Comparison of ENCODE assay signal across 10 mouse cellular contexts in the genomic region with DNA sequence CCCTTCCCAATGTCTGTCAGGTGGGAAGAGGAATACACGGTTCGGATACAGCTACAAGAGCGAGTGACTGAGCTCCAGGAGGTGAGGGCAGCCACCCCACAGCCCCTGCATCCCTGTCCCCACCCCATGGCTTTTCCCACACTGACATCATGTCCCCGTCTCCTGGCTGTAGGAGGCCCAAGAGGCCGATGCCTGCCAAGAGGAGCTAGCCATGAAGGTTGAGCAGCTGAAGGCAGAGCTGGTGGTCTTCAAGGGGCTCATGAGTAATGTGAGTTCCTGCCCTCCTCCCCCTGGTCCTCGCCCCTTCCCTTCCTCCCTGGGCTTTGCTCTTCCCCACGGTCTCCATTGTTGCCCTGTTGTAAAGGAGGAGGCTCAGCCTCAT. TPM values are rescaled to one million over a fixed set of nuclear protein-coding genes. Genes with fewer than 3 reads are reported as not detected.
A peak's percentile ranks its signal among the peaks of the same experiment; 100 is the strongest.
DNase-seq lines count a peak whose midpoint lies in the region; ATAC-seq lines count a peak whose summit lies in the region.
"Had no signal": no experiment of that assay in that cellular context is flagged by ENCODE, and none has a peak within 500 bp of the region (broad histone marks: within the 10 kb centered on the region; RNA-seq: fewer than 3 reads in every experiment).

No protein-coding gene starts in this region.

- H3K4me2 ChIP-seq in hindbrain, embryonic 12.5 days (replicated peaks), result no peak overlapping the region
- H3K4me2 ChIP-seq in hindbrain, embryonic 14.5 days (replicated peaks), result no peak overlapping the region
- no peak overlapping the region for H3K4me2 ChIP-seq in midbrain, embryonic 13.5 days (replicated peaks)
- H3K4me2 ChIP-seq in midbrain, embryonic 11.5 days, result no peak overlapping the region
- H3K4me2 ChIP-seq in heart, embryonic 16.5 days (ENCODE audit: low read depth, low read length), result peak overlapping the region; percentile 79

- no peaks in the 10 kb centered on the region for H3K9me3 ChIP-seq in hindbrain, embryonic 12.5 days (replicated peaks)
- no peaks in the 10 kb centered on the region for H3K9me3 ChIP-seq in hindbrain, embryonic 14.5 days (ENCODE audit: control insufficient read depth, low read length)
- H3K9me3 ChIP-seq in midbrain, embryonic 13.5 days, result no peaks in the 10 kb centered on the region
- no peaks in the 10 kb centered on the region for H3K9me3 ChIP-seq in midbrain, embryonic 11.5 days (ENCODE audit: control insufficient read depth, low read length)
- H3K9me3 ChIP-seq in heart, embryonic 16.5 days (replicated peaks; ENCODE audit: control insufficient read depth, low read length), result no peaks in the 10 kb centered on the region

- peaks cover 32% of the 10 kb centered on the region for H3K36me3 ChIP-seq in hindbrain, embryonic 12.5 days
- peaks cover 25% of the 10 kb centered on the region for H3K36me3 ChIP-seq in hindbrain, embryonic 14.5 days (replicated peaks; ENCODE audit: control insufficient read depth, insufficient read depth)
- H3K36me3 ChIP-seq in midbrain, embryonic 13.5 days, result peaks cover 39% of the 10 kb centered on the region
- H3K36me3 ChIP-seq in midbrain, embryonic 11.5 days (ENCODE audit: control insufficient read depth, insufficient read depth, low read length), result peaks cover 3% of the 10 kb centered on the region; the same call in 1 of the 2 replicates
- peaks cover 7% of the 10 kb centered on the region for H3K36me3 ChIP-seq in heart, embryonic 16.5 days (ENCODE audit: control insufficient read depth, insufficient read depth)
- H3K36me3 ChIP-seq in macrophage (ENCODE audit: inconsistent target), result peaks cover 30% of the 10 kb centered on the region; the same call in 1 of the 2 replicates

- WGBS in hindbrain, embryonic 12.5 days, result 65% methylated on average over 7 of the region's 7 CpGs
- 73% methylated on average over 7 of the region's 7 CpGs for WGBS in hindbrain, embryonic 14.5 days
- WGBS in midbrain, embryonic 13.5 days, result 78% methylated on average over 7 of the region's 7 CpGs
- WGBS in midbrain, embryonic 11.5 days, result 75% methylated on average over 7 of the region's 7 CpGs
- WGBS in heart, embryonic 16.5 days, result 63% methylated on average over 7 of the region's 7 CpGs
- WGBS in macrophage (ENCODE audit: missing documents), result 88% methylated on average over 7 of the region's 7 CpGs

- no peak for DNase-seq in hindbrain, embryonic 14.5 days (ENCODE audit: low spot score)
- DNase-seq in midbrain, embryonic 11.5 days (ENCODE audit: low spot score, missing footprints), result no peak
- no peak for DNase-seq in gastrocnemius, adult 8-10 months (ENCODE audit: low spot score in 2 of 2)
- no peak for DNase-seq in thymus, postnatal 4 days
- DNase-seq: lung, postnatal 14 days had no signal

- peak overlapping the region; percentile 39; the same call in 1 of the 2 replicates for H3K9ac ChIP-seq in hindbrain, embryonic 12.5 days
- H3K9ac ChIP-seq in hindbrain, embryonic 14.5 days, result no peak overlapping the region
- H3K9ac ChIP-seq in midbrain, embryonic 13.5 days (replicated peaks), result peak overlapping the region; percentile 93; the same call in 1 of the 2 replicates
- no peak overlapping the region for H3K9ac ChIP-seq in midbrain, embryonic 11.5 days (ENCODE audit: low read length)
- H3K9ac ChIP-seq in heart, embryonic 16.5 days (ENCODE audit: low read length), result peak overlapping the region; percentile 74

- no peak for ATAC-seq in hindbrain, embryonic 12.5 days (ENCODE audit: low FRiP score)
- ATAC-seq in hindbrain, embryonic 14.5 days (ENCODE audit: low FRiP score), result no peak
- ATAC-seq in midbrain, embryonic 13.5 days, result no peak
- ATAC-seq in midbrain, embryonic 11.5 days (ENCODE audit: low FRiP score), result no peak
- ATAC-seq in heart, embryonic 16.5 days (replicated peaks; ENCODE audit: extremely low read depth, insufficient read depth, low FRiP score), result no peak
- ATAC-seq: inflammation-experienced regulatory T-cells, adult 6 months had no signal

- H3K79me2 ChIP-seq in macrophage (ENCODE audit: inconsistent target), result peaks cover 66% of the 10 kb centered on the region

- no peaks in the 10 kb centered on the region for H3K27me3 ChIP-seq in hindbrain, embryonic 12.5 days
- H3K27me3 ChIP-seq in hindbrain, embryonic 14.5 days (ENCODE audit: control insufficient read depth, insufficient read depth, low read length), result no peaks in the 10 kb centered on the region
- H3K27me3 ChIP-seq in midbrain, embryonic 13.5 days, result no peaks in the 10 kb centered on the region
- H3K27me3 ChIP-seq in midbrain, embryonic 11.5 days (ENCODE audit: control insufficient read depth, insufficient read depth, low read length), result no peaks in the 10 kb centered on the region
- no peaks in the 10 kb centered on the region for H3K27me3 ChIP-seq in heart, embryonic 16.5 days (ENCODE audit: control insufficient read depth, insufficient read depth, low read length)

- peaks cover 43% of the 10 kb centered on the region for H3K4me1 ChIP-seq in hindbrain, embryonic 12.5 days
- H3K4me1 ChIP-seq in hindbrain, embryonic 14.5 days (replicated peaks; ENCODE audit: control insufficient read depth, insufficient read depth, low read length), result peaks cover 41% of the 10 kb centered on the region
- H3K4me1 ChIP-seq in midbrain, embryonic 13.5 days (replicated peaks), result peaks cover 44% of the 10 kb centered on the region
- peaks cover 27% of the 10 kb centered on the region for H3K4me1 ChIP-seq in midbrain, embryonic 11.5 days (ENCODE audit: control insufficient read depth, insufficient read depth, low read length)
- peaks cover 46% of the 10 kb centered on the region for H3K4me1 ChIP-seq in heart, embryonic 16.5 days (ENCODE audit: control insufficient read depth, insufficient read depth, low read length)

- H3K27ac ChIP-seq in hindbrain, embryonic 12.5 days, result no peak overlapping the region
- H3K27ac ChIP-seq in hindbrain, embryonic 14.5 days, result no peak overlapping the region
- no peak overlapping the region for H3K27ac ChIP-seq in midbrain, embryonic 13.5 days
- no peak overlapping the region for H3K27ac ChIP-seq in midbrain, embryonic 11.5 days (ENCODE audit: low read depth, low read length)
- peak overlapping the region; percentile 95 for H3K27ac ChIP-seq in heart, embryonic 16.5 days (ENCODE audit: low read length)
- H3K27ac ChIP-seq in macrophage, result peak overlapping the region; percentile 82

- H3K4me3 ChIP-seq in hindbrain, embryonic 12.5 days, result no peak overlapping the region
- H3K4me3 ChIP-seq in hindbrain, embryonic 14.5 days (replicated peaks; ENCODE audit: low read length), result no peak overlapping the region
- no peak overlapping the region for H3K4me3 ChIP-seq in midbrain, embryonic 13.5 days (replicated peaks)
- H3K4me3 ChIP-seq in midbrain, embryonic 11.5 days (ENCODE audit: low read depth, low read length), result no peak overlapping the region
- H3K4me3 ChIP-seq in heart, embryonic 16.5 days (ENCODE audit: low read length), result peak overlapping the region; percentile 15; the same call in 1 of the 2 replicates
- H3K4me3 ChIP-seq in macrophage (ENCODE audit: inconsistent target), result no peak overlapping the region

RNA-seq across cellular contexts. Expression of a gene that starts 4.5 kb away (rescaled TPM):
- polyA plus RNA-seq in hindbrain, embryonic 12.5 days (2016; fragmentation: Nextera tagmentation; extraction: Ambion mirVana), result 19.2 and 21.3 TPM in 2 replicates
- 18.2 and 19.0 TPM in 2 replicates for polyA plus RNA-seq in hindbrain, embryonic 14.5 days (2014; fragmentation: Nextera tagmentation; extraction: Ambion mirVana)
- polyA plus RNA-seq in midbrain, embryonic 13.5 days (2015; fragmentation: Nextera tagmentation; extraction: Ambion mirVana), result 14.9 and 19.3 TPM in 2 replicates
- 8.4 and 8.6 TPM in 2 replicates for polyA plus RNA-seq in midbrain, embryonic 11.5 days (2014; fragmentation: Nextera tagmentation; extraction: Ambion mirVana)
- polyA plus RNA-seq in heart, embryonic 16.5 days (2015; fragmentation: Nextera tagmentation; extraction: Ambion mirVana), result 11.7 and 13.2 TPM in 2 replicates
- 100 to 1,000 TPM in 16 of 26 experiments, 10 to 100 TPM in 10; 28.7 to 216 (median 130) TPM for total RNA-seq in macrophage (2018; cell fraction: chromatin; rRNA removed)
- 10 to 100 TPM in 21 of 26 experiments, 1 to 10 TPM in 5; 5.2 to 23.5 (median 15.3) TPM for total RNA-seq in macrophage (2018; cell fraction: cytosol; rRNA removed)
- total RNA-seq in macrophage (2018; cell fraction: nucleus; rRNA removed), result 100 to 1,000 TPM in 6 of 26 experiments, 10 to 100 TPM in 20; 19.8 to 149 (median 68.8) TPM
- 14.3 to 29.7 TPM (median 18.2 TPM) in 3 replicates for polyA plus RNA-seq in macrophage (2018)
- 1 to 10 TPM; 6.6 to 8.9 (median 7.5) TPM for total RNA-seq in gastrocnemius, adult 8-10 months (2022)

RNA-seq across cellular contexts. Expression of a gene that starts 16.7 kb away (rescaled TPM):
- 1,498 and 1,567 TPM in 2 replicates for polyA plus RNA-seq in hindbrain, embryonic 12.5 days (2016; fragmentation: Nextera tagmentation; extraction: Ambion mirVana)
- polyA plus RNA-seq in hindbrain, embryonic 14.5 days (2014; fragmentation: Nextera tagmentation; extraction: Ambion mirVana), result 1,428 and 1,660 TPM in 2 replicates
- polyA plus RNA-seq in midbrain, embryonic 13.5 days (2015; fragmentation: Nextera tagmentation; extraction: Ambion mirVana), result 1,484 and 1,546 TPM in 2 replicates
- polyA plus RNA-seq in midbrain, embryonic 11.5 days (2014; fragmentation: Nextera tagmentation; extraction: Ambion mirVana), result 2,357 and 2,675 TPM in 2 replicates
- polyA plus RNA-seq in heart, embryonic 16.5 days (2015; fragmentation: Nextera tagmentation; extraction: Ambion mirVana), result 3,677 and 4,254 TPM in 2 replicates
- 100 to 1,000 TPM in 11 of 26 experiments, 10 to 100 TPM in 15; 34.0 to 280 (median 71.8) TPM for total RNA-seq in macrophage (2018; cell fraction: chromatin; rRNA removed)
- total RNA-seq in macrophage (2018; cell fraction: cytosol; rRNA removed), result 1,000 to 10,000 TPM in 24 of 26 experiments, 100 to 1,000 TPM in 2; 974 to 1,591 (median 1,191) TPM
- total RNA-seq in macrophage (2018; cell fraction: nucleus; rRNA removed), result 100 to 1,000 TPM; 129 to 513 (median 255) TPM
- polyA plus RNA-seq in macrophage (2018), result 1,249 to 2,484 TPM (median 2,323 TPM) in 3 replicates
- over 10,000 TPM; 10,104 to 14,130 (median 11,228) TPM for total RNA-seq in gastrocnemius, adult 8-10 months (2022)

RNA-seq across cellular contexts. Expression of a gene that starts 17.9 kb away (rescaled TPM):
- 48.1 and 54.2 TPM in 2 replicates for polyA plus RNA-seq in hindbrain, embryonic 12.5 days (2016; fragmentation: Nextera tagmentation; extraction: Ambion mirVana)
- polyA plus RNA-seq in hindbrain, embryonic 14.5 days (2014; fragmentation: Nextera tagmentation; extraction: Ambion mirVana), result 40.3 and 48.4 TPM in 2 replicates
- polyA plus RNA-seq in midbrain, embryonic 13.5 days (2015; fragmentation: Nextera tagmentation; extraction: Ambion mirVana), result 43.2 and 45.9 TPM in 2 replicates
- 55.1 and 58.4 TPM in 2 replicates for polyA plus RNA-seq in midbrain, embryonic 11.5 days (2014; fragmentation: Nextera tagmentation; extraction: Ambion mirVana)
- polyA plus RNA-seq in heart, embryonic 16.5 days (2015; fragmentation: Nextera tagmentation; extraction: Ambion mirVana), result 45.0 and 45.8 TPM in 2 replicates
- total RNA-seq in macrophage (2018; cell fraction: chromatin; rRNA removed), result 10 to 100 TPM; 13.1 to 74.0 (median 27.4) TPM
- 10 to 100 TPM; 10.6 to 23.4 (median 18.6) TPM for total RNA-seq in macrophage (2018; cell fraction: cytosol; rRNA removed)
- total RNA-seq in macrophage (2018; cell fraction: nucleus; rRNA removed), result 10 to 100 TPM; 10.7 to 60.1 (median 18.4) TPM
- 15.3 to 47.0 TPM (median 23.8 TPM) in 3 replicates for polyA plus RNA-seq in macrophage (2018)
- 10 to 100 TPM; 16.3 to 21.1 (median 19.0) TPM for total RNA-seq in gastrocnemius, adult 8-10 months (2022)

RNA-seq across cellular contexts. Expression of a gene that starts 41.9 kb away (rescaled TPM):
- 140 and 142 TPM in 2 replicates for polyA plus RNA-seq in hindbrain, embryonic 12.5 days (2016; fragmentation: Nextera tagmentation; extraction: Ambion mirVana)
- polyA plus RNA-seq in hindbrain, embryonic 14.5 days (2014; fragmentation: Nextera tagmentation; extraction: Ambion mirVana), result 40.1 and 40.7 TPM in 2 replicates
- 101 and 103 TPM in 2 replicates for polyA plus RNA-seq in midbrain, embryonic 13.5 days (2015; fragmentation: Nextera tagmentation; extraction: Ambion mirVana)
- polyA plus RNA-seq in midbrain, embryonic 11.5 days (2014; fragmentation: Nextera tagmentation; extraction: Ambion mirVana), result 127 and 140 TPM in 2 replicates
- polyA plus RNA-seq in heart, embryonic 16.5 days (2015; fragmentation: Nextera tagmentation; extraction: Ambion mirVana), result 97.4 and 99.3 TPM in 2 replicates
- total RNA-seq in macrophage (2018; cell fraction: chromatin; rRNA removed), result 10 to 100 TPM in 21 of 26 experiments, 1 to 10 TPM in 5; 2.6 to 80.6 (median 23.9) TPM
- total RNA-seq in macrophage (2018; cell fraction: cytosol; rRNA removed), result 1 to 10 TPM; 2.7 to 8.8 (median 5.2) TPM
- total RNA-seq in macrophage (2018; cell fraction: nucleus; rRNA removed), result 10 to 100 TPM in 15 of 26 experiments, 1 to 10 TPM in 11; 1.8 to 73.8 (median 10.6) TPM
- 6.0 to 12.7 TPM (median 10.3 TPM) in 3 replicates for polyA plus RNA-seq in macrophage (2018)
- total RNA-seq in gastrocnemius, adult 8-10 months (2022), result 10 to 100 TPM in 2 of 4 experiments, 1 to 10 TPM in 2; 7.3 to 14.0 (median 9.1) TPM

RNA-seq across cellular contexts. Expression of a gene that starts 42.0 kb away (rescaled TPM):
- polyA plus RNA-seq in hindbrain, embryonic 12.5 days (2016; fragmentation: Nextera tagmentation; extraction: Ambion mirVana), result 163 and 165 TPM in 2 replicates
- polyA plus RNA-seq in hindbrain, embryonic 14.5 days (2014; fragmentation: Nextera tagmentation; extraction: Ambion mirVana), result 140 and 142 TPM in 2 replicates
- 163 and 165 TPM in 2 replicates for polyA plus RNA-seq in midbrain, embryonic 13.5 days (2015; fragmentation: Nextera tagmentation; extraction: Ambion mirVana)
- polyA plus RNA-seq in midbrain, embryonic 11.5 days (2014; fragmentation: Nextera tagmentation; extraction: Ambion mirVana), result 200 and 208 TPM in 2 replicates
- 270 and 281 TPM in 2 replicates for polyA plus RNA-seq in heart, embryonic 16.5 days (2015; fragmentation: Nextera tagmentation; extraction: Ambion mirVana)
- total RNA-seq in macrophage (2018; cell fraction: chromatin; rRNA removed), result 10 to 100 TPM in 14 of 26 experiments, 1 to 10 TPM in 12; 1.7 to 27.3 (median 11.0) TPM
- total RNA-seq in macrophage (2018; cell fraction: cytosol; rRNA removed), result 10 to 100 TPM; 29.0 to 60.7 (median 46.8) TPM
- total RNA-seq in macrophage (2018; cell fraction: nucleus; rRNA removed), result 10 to 100 TPM in 18 of 26 experiments, 1 to 10 TPM in 8; 3.9 to 26.7 (median 15.3) TPM
- polyA plus RNA-seq in macrophage (2018), result 32.5 to 47.9 TPM (median 40.8 TPM) in 3 replicates
- total RNA-seq in gastrocnemius, adult 8-10 months (2022), result 100 to 1,000 TPM; 224 to 255 (median 228) TPM

Comparison
In these comparisons a context has a peak if more than half of its experiments do, and no peak if none do; other contexts are left out.
1. H3K9ac ChIP-seq: peak in hindbrain, embryonic 12.5 days (single experiment), midbrain, embryonic 13.5 days (single experiment) and heart, embryonic 16.5 days (single experiment); none in hindbrain, embryonic 14.5 days (single experiment) and midbrain, embryonic 11.5 days (single experiment).
2. H3K27ac ChIP-seq: peak in heart, embryonic 16.5 days (single experiment) and macrophage (single experiment); none in hindbrain, embryonic 12.5 days (single experiment), hindbrain, embryonic 14.5 days (single experiment), midbrain, embryonic 13.5 days (single experiment) and midbrain, embryonic 11.5 days (single experiment).